Mouse (Mus musculus) heart, embryonic 16.5 days (tissue): ENCODE measurements around the gene BC107364. TPM values are rescaled to one million over a fixed set of nuclear protein-coding genes. Genes with fewer than 3 reads are reported as not detected.
A peak's percentile ranks its signal among the peaks of the same experiment; 100 is the strongest.
"Not testable (repeated sequence)": the region's sequence is repeated elsewhere in the genome, so short reads cannot be mapped to it uniquely, and the experiment has no call there.

ENCODE experiments used
- ATAC-seq: fragments of 200-750 bp; cut with Nextera tagmentation; replicated peaks from 2 replicates; pipeline ENCODE4 v1.8.0; 2017; ENCODE audit warnings: moderate number of reproducible peaks; ENCODE audit not compliant: insufficient read depth, low FRiP score; ENCODE audit errors: extremely low read depth
- H3K27ac ChIP-seq: fragments of 300-500 bp; sonication (generic); 2 replicates; pipeline ENCODE4 v1.5.1; 2014; ENCODE audit warnings: mild to moderate bottlenecking, low read length, control low read depth, moderate library complexity
- H3K27me3 ChIP-seq: fragments of 300-500 bp; sonication (generic); 2 replicates; pipeline ENCODE4 v1.6.1; 2014; ENCODE audit warnings: low read length, mixed read lengths; ENCODE audit not compliant: control insufficient read depth, insufficient read depth
- H3K36me3 ChIP-seq: fragments of 300-500 bp; sonication (generic); 2 replicates; pipeline ENCODE4 v1.6.1; 2014; ENCODE audit not compliant: control insufficient read depth, insufficient read depth
- H3K4me1 ChIP-seq: fragments of 300-500 bp; sonication (generic); 2 replicates; pipeline ENCODE4 v1.6.1; 2014; ENCODE audit warnings: low read length, mixed read lengths; ENCODE audit not compliant: control insufficient read depth, insufficient read depth
- H3K4me2 ChIP-seq: fragments of 300-500 bp; sonication (generic); 2 replicates; pipeline ENCODE4 v1.6.1; 2014; ENCODE audit warnings: low read depth, mild to moderate bottlenecking, control low read depth, low read length
- H3K4me3 ChIP-seq: fragments of 300-500 bp; sonication (generic); 2 replicates; pipeline ENCODE4 v1.5.1; 2014; ENCODE audit warnings: mild to moderate bottlenecking, control low read depth, low read length
- H3K9ac ChIP-seq: fragments of 300-500 bp; sonication (generic); 2 replicates; pipeline ENCODE4 v1.6.1; 2014; ENCODE audit warnings: low read length, control low read depth
- H3K9me3 ChIP-seq: fragments of 300-500 bp; sonication (generic); replicated peaks from 2 replicates; pipeline ENCODE4 v1.6.1; 2016; ENCODE audit warnings: low read length; ENCODE audit not compliant: control insufficient read depth
- WGBS: fragments of 180-500 bp; shearing (Covaris S2); extraction: QIAGEN DNeasy Blood & Tissue Kit; methylation state at CpG from one replicate; pipeline ENCODE4 v1.1.7; 2014; 5-methylcytosine and 5-hydroxymethylcytosine counted together
- polyA plus RNA-seq: library from polyadenylated mRNA; unstranded; fragments of >200 nt; fragmentation: Nextera tagmentation; extraction: Ambion mirVana; gene quantifications from 2 replicates; pipeline ENCODE4 v1.2.1, GENCODE M21; 2015

BC107364 gene
- polyA plus RNA-seq: 1.3 and 1.5 TPM in 2 replicates

- not testable (repeated sequence) for H3K27me3 ChIP-seq, H3K4me1 ChIP-seq, H3K4me2 ChIP-seq, H3K4me3 ChIP-seq, H3K9ac ChIP-seq, H3K9me3 ChIP-seq, H3K27ac ChIP-seq, H3K36me3 ChIP-seq
- no CpG with 5 or more reads among the region's 48 CpGs for WGBS
- 0 out of 2 replicates have a peak, but pooled peaks have one; percentile 7 for ATAC-seq
Observed at GRCm38 (mm10) chr3:96452262-96452661, at the start of gene BC107364. BC107364 (minus strand) TSS chr3:96452306.

GRCm38 (mm10) chr3:96501391-96502115 is 49.4 kb upstream of the BC107364 start:
- Histone ChIP-seq H3K9ac (peak overlapping the region; percentile 71), H3K9me3 (no peaks in the 10 kb centered on the region), H3K4me3 (peak overlapping the region; percentile 88), H3K4me2 (peak overlapping the region; percentile 92), H3K27me3 (no peaks in the 10 kb centered on the region), H3K36me3 (no peaks in the 10 kb centered on the region), H3K27ac (peak overlapping the region; percentile 87), H3K4me1 (peaks cover 13% of the 10 kb centered on the region)
- peak; percentile 68 for ATAC-seq
- under 1% methylated on average over 32 of the region's 32 CpGs for WGBS

- H3K27ac ChIP-seq: peak overlapping the region; percentile 96
- WGBS: under 1% methylated on average over 19 of the region's 19 CpGs
- H3K4me3 ChIP-seq: peak overlapping the region; percentile 88
- peak overlapping the region; percentile 68 for H3K4me2 ChIP-seq
- H3K4me1 ChIP-seq: peaks cover 13% of the 10 kb centered on the region
- no peaks in the 10 kb centered on the region for H3K27me3 ChIP-seq
- H3K9me3 ChIP-seq: no peaks in the 10 kb centered on the region
- H3K9ac ChIP-seq: peak overlapping the region; percentile 88
- peak; percentile 73 for ATAC-seq
- H3K36me3 ChIP-seq: no peaks in the 10 kb centered on the region
Observed at GRCm38 (mm10) chr3:96500691-96501265, 48.7 kb upstream of the BC107364 start.

- H3K27me3 ChIP-seq: no peaks in the 10 kb centered on the region
- peak; percentile 79 for ATAC-seq
- H3K4me1 ChIP-seq: peaks cover 13% of the 10 kb centered on the region
- peak overlapping the region; percentile 68 for H3K4me2 ChIP-seq
- H3K9ac ChIP-seq: peak overlapping the region; percentile 91
- H3K36me3 ChIP-seq: no peaks in the 10 kb centered on the region
- H3K4me3 ChIP-seq: peak overlapping the region; percentile 88
- no peaks in the 10 kb centered on the region for H3K9me3 ChIP-seq
- H3K27ac ChIP-seq: peak overlapping the region; percentile 97
- WGBS: under 1% methylated on average over 17 of the region's 17 CpGs
Observed at GRCm38 (mm10) chr3:96500289-96500621, 48.1 kb upstream of the BC107364 start.

GRCm38 (mm10) chr3:96499481-96500288 is 47.6 kb upstream of the BC107364 start:
- H3K4me2 ChIP-seq: peak overlapping the region; percentile 68
- no peaks in the 10 kb centered on the region for H3K9me3 ChIP-seq
- H3K4me1 ChIP-seq: peaks cover 13% of the 10 kb centered on the region
- H3K27ac ChIP-seq: peak overlapping the region; percentile 97
- H3K9ac ChIP-seq: peak overlapping the region; percentile 91
- H3K36me3 ChIP-seq: no peaks in the 10 kb centered on the region
- H3K27me3 ChIP-seq: no peaks in the 10 kb centered on the region
- H3K4me3 ChIP-seq: peak overlapping the region; percentile 88
- under 1% methylated on average over 36 of the region's 36 CpGs for WGBS
- peak; percentile 41 for ATAC-seq

GRCm38 (mm10) chr3:96498476-96499245 is 46.6 kb upstream of the BC107364 start:
- peak overlapping the region; percentile 68; the same call in 1 of the 2 replicates for H3K4me2 ChIP-seq

GRCm38 (mm10) chr3:96497451-96498028 is 45.4 kb upstream of the BC107364 start:
- peak overlapping the region; percentile 64 for H3K4me3 ChIP-seq
- ATAC-seq: no peak
- peak overlapping the region; percentile 64 for H3K9ac ChIP-seq
- H3K9me3 ChIP-seq: no peaks in the 10 kb centered on the region
- H3K36me3 ChIP-seq: no peaks in the 10 kb centered on the region
- H3K27ac ChIP-seq: no peak overlapping the region
- H3K27me3 ChIP-seq: no peaks in the 10 kb centered on the region
- peaks cover 8% of the 10 kb centered on the region for H3K4me1 ChIP-seq
- WGBS: under 1% methylated on average over 19 of the region's 19 CpGs
- peak overlapping the region; percentile 89 for H3K4me2 ChIP-seq

More at GRCm38 (mm10) chr3:96498476-96499245, 46.6 kb upstream of the BC107364 start:
- Histone ChIP-seq H3K4me1 (peaks cover 13% of the 10 kb centered on the region), H3K27me3 (no peaks in the 10 kb centered on the region), H3K36me3 (no peaks in the 10 kb centered on the region), H3K4me3 (no peak overlapping the region; the same call in 1 of the 2 replicates), H3K27ac (no peak overlapping the region; the same call in 1 of the 2 replicates), H3K9ac (no peak overlapping the region), H3K9me3 (no peaks in the 10 kb centered on the region)
- 81% methylated on average over 4 of the region's 4 CpGs for WGBS
- no peak for ATAC-seq

GRCm38 (mm10) chr3:96496620-96497275 is 44.6 kb upstream of the BC107364 start:
- H3K4me1 ChIP-seq, H3K9me3 ChIP-seq, H3K27ac ChIP-seq, ATAC-seq, H3K36me3 ChIP-seq, H3K27me3 ChIP-seq: not testable (repeated sequence)
- WGBS: 29% methylated on average over 14 of the region's 14 CpGs
- peak overlapping the region; percentile 64 for H3K9ac ChIP-seq
- H3K4me2 ChIP-seq: peak overlapping the region; percentile 89
- peak overlapping the region; percentile 64 for H3K4me3 ChIP-seq
